Comparison of ENCODE assay signal across 8 mouse cellular contexts in the genomic region with DNA sequence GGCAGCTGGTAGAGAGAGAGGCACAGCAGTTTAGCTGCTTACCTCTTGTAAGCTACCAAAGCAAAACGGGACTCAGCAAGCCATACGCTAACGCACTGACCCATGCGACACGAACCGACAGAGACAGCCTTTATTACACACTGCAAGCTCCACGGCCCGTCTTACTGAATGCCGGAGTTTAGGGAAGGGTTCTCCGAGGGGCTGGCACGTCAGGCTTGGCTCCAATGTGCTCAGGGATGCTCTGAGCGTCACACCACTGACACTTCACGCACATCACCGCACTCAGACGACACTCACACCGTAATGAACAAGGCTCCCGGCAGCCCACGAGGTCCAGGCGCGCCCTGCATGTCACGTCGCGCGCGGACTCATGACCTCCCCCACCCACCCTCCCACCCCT. TPM values are rescaled to one million over a fixed set of nuclear protein-coding genes. Genes with fewer than 3 reads are reported as not detected.
A peak's percentile ranks its signal among the peaks of the same experiment; 100 is the strongest.
DNase-seq lines count a peak whose midpoint lies in the region; ATAC-seq and TF ChIP-seq lines count a peak whose summit lies in the region.

No protein-coding gene starts in this region.

- no peak for TF ChIP-seq CTCF in spleen, adult 2 months (IDR thresholded peaks at IDR 0.05; ENCODE audit: extremely low read depth, insufficient read depth, insufficient read length, insufficient replicate concordance)

- peak; percentile 31 to 43 for DNase-seq in frontal cortex, postnatal 25 days (ENCODE audit: low spot score in 2 of 2)
- no peak for DNase-seq in frontal cortex, postnatal 14 days (ENCODE audit: low spot score in 2 of 2)
- DNase-seq in spleen, adult 2 months (ENCODE audit: low read depth in 1 of 2, low spot score in 2 of 2), result no peak
- no peak for DNase-seq in spleen, postnatal 14 days (ENCODE audit: low spot score in 2 of 2)
- DNase-seq in T-cell, adult 2 months (ENCODE audit: low spot score), result no peak
- no peak for DNase-seq in gastrocnemius, postnatal 4 days (ENCODE audit: low spot score in 2 of 2)

- TF ChIP-seq POLR2A in spleen, adult 2 months (IDR thresholded peaks at IDR 0.05; ENCODE audit: low read depth, low read length), result no peak

- no peaks in the 10 kb centered on the region for H3K36me3 ChIP-seq in spleen, adult 2 months (ENCODE audit: control insufficient read depth, insufficient read depth, low read length)
- peaks cover 4% of the 10 kb centered on the region for H3K36me3 ChIP-seq in hindbrain, embryonic 13.5 days
- H3K36me3 ChIP-seq in midbrain, embryonic 12.5 days, result peaks cover 5% of the 10 kb centered on the region

- H3K9ac ChIP-seq in hindbrain, embryonic 13.5 days, result peak overlapping the region; percentile 79
- H3K9ac ChIP-seq in midbrain, embryonic 12.5 days (replicated peaks), result peak overlapping the region; percentile 83

- no peaks in the 10 kb centered on the region for H3K9me3 ChIP-seq in hindbrain, embryonic 13.5 days
- H3K9me3 ChIP-seq in midbrain, embryonic 12.5 days, result no peaks in the 10 kb centered on the region

- no peaks in the 10 kb centered on the region for H3K27me3 ChIP-seq in spleen, adult 2 months (ENCODE audit: control insufficient read depth, insufficient read depth, low read length)
- H3K27me3 ChIP-seq in hindbrain, embryonic 13.5 days, result no peaks in the 10 kb centered on the region
- H3K27me3 ChIP-seq in midbrain, embryonic 12.5 days, result no peaks in the 10 kb centered on the region

- H3K4me3 ChIP-seq in spleen, adult 2 months (ENCODE audit: extremely low read depth, insufficient read depth, insufficient read length), result peak overlapping the region; percentile 88
- H3K4me3 ChIP-seq in hindbrain, embryonic 13.5 days, result peak overlapping the region; percentile 79
- H3K4me3 ChIP-seq in midbrain, embryonic 12.5 days, result peak overlapping the region; percentile 90

- 0% methylated on average over 25 of the region's 25 CpGs for WGBS in spleen, adult 2 months
- 0% methylated on average over 25 of the region's 25 CpGs for WGBS in hindbrain, embryonic 13.5 days
- WGBS in midbrain, embryonic 12.5 days, result 0% methylated on average over 25 of the region's 25 CpGs

- peak overlapping the region; percentile 96 for H3K4me2 ChIP-seq in hindbrain, embryonic 13.5 days
- peak overlapping the region; percentile 89 for H3K4me2 ChIP-seq in midbrain, embryonic 12.5 days (replicated peaks)

- no peak overlapping the region; the same call in 1 of the 2 replicates for H3K27ac ChIP-seq in spleen, adult 2 months (ENCODE audit: insufficient read depth, low read length)
- no peak overlapping the region for H3K27ac ChIP-seq in hindbrain, embryonic 13.5 days
- H3K27ac ChIP-seq in midbrain, embryonic 12.5 days (replicated peaks), result no peak overlapping the region

- peak; percentile 78 for ATAC-seq in hindbrain, embryonic 13.5 days (ENCODE audit: low FRiP score)
- ATAC-seq in midbrain, embryonic 12.5 days (ENCODE audit: low FRiP score, low read depth), result no peak

- peaks cover 6% of the 10 kb centered on the region; the same call in 1 of the 2 replicates for H3K4me1 ChIP-seq in spleen, adult 2 months (ENCODE audit: control insufficient read depth, insufficient read depth, insufficient read length)
- peaks cover 25% of the 10 kb centered on the region for H3K4me1 ChIP-seq in hindbrain, embryonic 13.5 days (replicated peaks)
- H3K4me1 ChIP-seq in midbrain, embryonic 12.5 days, result peaks cover 19% of the 10 kb centered on the region

RNA-seq across cellular contexts. Expression of a gene that starts 0.3 kb away (rescaled TPM):
- 22.9 and 35.8 TPM in 2 replicates for polyA plus RNA-seq in spleen, adult 2 months (2012; rRNA removed)
- polyA plus RNA-seq in hindbrain, embryonic 13.5 days (2015; fragmentation: Nextera tagmentation; extraction: Ambion mirVana), result 67.3 and 67.4 TPM in 2 replicates
- polyA plus RNA-seq in midbrain, embryonic 12.5 days (2016; fragmentation: Nextera tagmentation; extraction: Ambion mirVana), result 58.5 and 72.6 TPM in 2 replicates
- total RNA-seq in gastrocnemius, postnatal 4 days (2021), result 10 to 100 TPM; 40.5 to 41.9 TPM

RNA-seq across cellular contexts. Expression of a gene that starts 0.5 kb away (rescaled TPM):
- 4.0 and 4.1 TPM in 2 replicates for polyA plus RNA-seq in spleen, adult 2 months (2012; rRNA removed)
- polyA plus RNA-seq in hindbrain, embryonic 13.5 days (2015; fragmentation: Nextera tagmentation; extraction: Ambion mirVana), result 6.4 and 7.3 TPM in 2 replicates
- polyA plus RNA-seq in midbrain, embryonic 12.5 days (2016; fragmentation: Nextera tagmentation; extraction: Ambion mirVana), result 7.5 and 8.4 TPM in 2 replicates
- total RNA-seq in gastrocnemius, postnatal 4 days (2021), result 1 to 10 TPM; 4.8 to 5.4 TPM

RNA-seq across cellular contexts. Expression of a gene that starts 38.6 kb away (rescaled TPM):
- 5.3 and 5.7 TPM in 2 replicates for polyA plus RNA-seq in spleen, adult 2 months (2012; rRNA removed)
- 4.0 and 4.6 TPM in 2 replicates for polyA plus RNA-seq in hindbrain, embryonic 13.5 days (2015; fragmentation: Nextera tagmentation; extraction: Ambion mirVana)
- polyA plus RNA-seq in midbrain, embryonic 12.5 days (2016; fragmentation: Nextera tagmentation; extraction: Ambion mirVana), result 3.9 and 5.1 TPM in 2 replicates
- total RNA-seq in gastrocnemius, postnatal 4 days (2021), result 1 to 10 TPM; 7.4 to 8.0 TPM

RNA-seq across cellular contexts. Expression of a gene that starts 47.9 kb away (rescaled TPM):
- polyA plus RNA-seq in spleen, adult 2 months (2012; rRNA removed), result 0.32 and 0.35 TPM in 2 replicates
- 12.5 and 13.4 TPM in 2 replicates for polyA plus RNA-seq in hindbrain, embryonic 13.5 days (2015; fragmentation: Nextera tagmentation; extraction: Ambion mirVana)
- 11.1 and 13.2 TPM in 2 replicates for polyA plus RNA-seq in midbrain, embryonic 12.5 days (2016; fragmentation: Nextera tagmentation; extraction: Ambion mirVana)
- under 1 TPM; 0.34 to 0.91 TPM for total RNA-seq in gastrocnemius, postnatal 4 days (2021)

Comparison
In these comparisons a context has a peak if more than half of its experiments do, and no peak if none do; other contexts are left out.
1. DNase-seq: peak in frontal cortex, postnatal 25 days (2 of 2); none in frontal cortex, postnatal 14 days (0 of 2), spleen, adult 2 months (0 of 2), spleen, postnatal 14 days (0 of 2), T-cell, adult 2 months (single experiment) and gastrocnemius, postnatal 4 days (0 of 2).
2. Peak in every context shown above with its lines, with median percentiles within 50 percentile points of each other: H3K4me3 ChIP-seq.